Comparison of ENCODE assay signal across 9 mouse cellular contexts in genomic region chr4:52989248-52989647, GRCm38 (mm10). TPM values are rescaled to one million over a fixed set of nuclear protein-coding genes. Genes with fewer than 3 reads are reported as not detected.
A peak's percentile ranks its signal among the peaks of the same experiment; 100 is the strongest.
DNase-seq lines count a peak whose midpoint lies in the region; ATAC-seq and TF ChIP-seq lines count a peak whose summit lies in the region.
"Had no signal": no experiment of that assay in that cellular context is flagged by ENCODE, and none has a peak within 500 bp of the region (broad histone marks: within the 10 kb centered on the region; RNA-seq: fewer than 3 reads in every experiment).

Gene Nipsnap3a (plus strand): TSS chr4:52989272.

- peak; percentile 10 for DNase-seq in liver
- no peak for DNase-seq in liver, postnatal 0 days
- DNase-seq in forebrain, embryonic 11.5 days (ENCODE audit: low spot score) = no peak
- DNase-seq in kidney, postnatal 10 days = peak; percentile 36
- no peak for DNase-seq in left cerebral cortex, adult 18-20 months (ENCODE audit: low spot score in 2 of 2)
- no peak for DNase-seq in gastrocnemius, postnatal 14 days

- no peak within 1 kb of the TSS for H3K4me3 ChIP-seq in liver, postnatal 0 days (ENCODE audit: low read depth, low read length)
- H3K4me3 ChIP-seq in forebrain, embryonic 11.5 days (ENCODE audit: low read depth, low read length) = peak within 1 kb of the TSS; percentile 10; the same call in 1 of the 2 replicates
- H3K4me3 ChIP-seq in neural tube, embryonic 13.5 days = peak within 1 kb of the TSS; percentile 14; the same call in 1 of the 2 replicates

- H3K9me3 ChIP-seq in liver, postnatal 0 days (ENCODE audit: low read length) = peaks cover 5% of the 10 kb centered on the region; the same call in 1 of the 2 replicates
- H3K9me3 ChIP-seq in forebrain, embryonic 11.5 days (ENCODE audit: control insufficient read depth, low read length) = no peaks in the 10 kb centered on the region
- H3K9me3 ChIP-seq in neural tube, embryonic 13.5 days = no peaks in the 10 kb centered on the region

- no peak within 1 kb of the TSS for H3K4me2 ChIP-seq in liver, postnatal 0 days (ENCODE audit: low read depth, low read length)
- H3K4me2 ChIP-seq in forebrain, embryonic 11.5 days (ENCODE audit: low read depth, low read length, severe bottlenecking) = peak within 1 kb of the TSS; percentile 35; the same call in 1 of the 2 replicates
- H3K4me2 ChIP-seq in neural tube, embryonic 13.5 days = peak within 1 kb of the TSS; percentile 45

- no peak within 1 kb of the TSS for H3K9ac ChIP-seq in liver, postnatal 0 days (replicated peaks)
- peak within 1 kb of the TSS; percentile 32 for H3K9ac ChIP-seq in forebrain, embryonic 11.5 days (ENCODE audit: low read length)
- H3K9ac ChIP-seq in neural tube, embryonic 13.5 days = 0 out of 2 replicates have a peak within 1 kb of the TSS, but pooled peaks have one; percentile 6

- ATAC-seq in liver, postnatal 0 days = no peak
- ATAC-seq in forebrain, embryonic 11.5 days (replicated peaks; ENCODE audit: low FRiP score) = 0 out of 2 replicates have a peak, but pooled peaks have one; percentile 27
- peak; percentile 76 for ATAC-seq in neural tube, embryonic 13.5 days (ENCODE audit: low read depth)
- ATAC-seq in megakaryocyte-erythroid progenitor cell, adult 5-6 weeks (replicated peaks; ENCODE audit: low FRiP score, low TSS enrichment, poor library complexity, severe bottlenecking) = no peak

- TF ChIP-seq CTCF in liver, postnatal 0 days (IDR thresholded peaks at IDR 0.05; ENCODE audit: low read depth) = no peak

- H3K4me1 ChIP-seq in liver, postnatal 0 days (ENCODE audit: insufficient read depth) = no peaks in the 10 kb centered on the region
- H3K4me1 ChIP-seq in forebrain, embryonic 11.5 days (replicated peaks; ENCODE audit: control insufficient read depth, insufficient read depth, low read length) = no peaks in the 10 kb centered on the region
- H3K4me1 ChIP-seq in neural tube, embryonic 13.5 days (replicated peaks) = 0 out of 2 replicates have a peak, but pooled peaks cover 5% of the 10 kb centered on the region

- intact Hi-C loops in gastrocnemius, postnatal 14 days (cut with DNase I; ENCODE audit: low total_unique reads) = no loop called here

- no peaks in the 10 kb centered on the region for H3K36me3 ChIP-seq in liver, postnatal 0 days (replicated peaks; ENCODE audit: insufficient read depth, low read length)
- no peaks in the 10 kb centered on the region for H3K36me3 ChIP-seq in forebrain, embryonic 11.5 days (ENCODE audit: control insufficient read depth, insufficient read depth, low read length)
- H3K36me3 ChIP-seq in neural tube, embryonic 13.5 days = no peaks in the 10 kb centered on the region

- no peak within 1 kb of the TSS for H3K27ac ChIP-seq in liver, postnatal 0 days (ENCODE audit: low read depth)
- H3K27ac ChIP-seq in forebrain, embryonic 11.5 days (ENCODE audit: low read depth, low read length) = no peak within 1 kb of the TSS
- H3K27ac ChIP-seq in neural tube, embryonic 13.5 days (replicated peaks) = no peak within 1 kb of the TSS

- WGBS in liver, postnatal 0 days (ENCODE audit: insufficient replicate concordance) = 40% methylated on average over 12 of the region's 12 CpGs
- 33% methylated on average over 12 of the region's 12 CpGs for WGBS in forebrain, embryonic 11.5 days
- WGBS in neural tube, embryonic 13.5 days = 25% methylated on average over 12 of the region's 12 CpGs

- no peak for TF ChIP-seq EP300 in liver, postnatal 0 days (IDR thresholded peaks at IDR 0.05; ENCODE audit: low read depth)

- H3K27me3 ChIP-seq in liver, postnatal 0 days (ENCODE audit: insufficient read depth, low read length) = no peaks in the 10 kb centered on the region
- no peaks in the 10 kb centered on the region for H3K27me3 ChIP-seq in forebrain, embryonic 11.5 days (ENCODE audit: control insufficient read depth, insufficient read depth, low read length)
- H3K27me3 ChIP-seq in neural tube, embryonic 13.5 days = no peaks in the 10 kb centered on the region

RNA-seq across cellular contexts. Expression of gene Nipsnap3a, which starts in this region (rescaled TPM):
- polyA plus RNA-seq in liver, postnatal 0 days (2015; fragmentation: Nextera tagmentation; extraction: Ambion mirVana) = not detected in 2 replicates
- polyA plus RNA-seq in forebrain, embryonic 11.5 days (2014; fragmentation: Nextera tagmentation; extraction: Ambion mirVana) = not detected in 2 replicates
- not detected in 2 replicates for polyA plus RNA-seq in neural tube, embryonic 13.5 days (2015; fragmentation: Nextera tagmentation; extraction: Ambion mirVana)
- total RNA-seq in left cerebral cortex, adult 18-20 months (2021) = not detected
- not detected in 2 replicates for total RNA-seq in megakaryocyte-erythroid progenitor cell, adult 5-6 weeks (2014; fragmentation: Nextera tagmentation)
- not detected in 2 replicates for total RNA-seq in megakaryocyte-erythroid progenitor cell, adult 5-6 weeks (2017)
- not detected for total RNA-seq in gastrocnemius, postnatal 14 days (2021)
- polyA plus RNA-seq: spleen, adult 2 months had no signal

Comparison
In these comparisons a context has a peak if more than half of its experiments do, and no peak if none do; other contexts are left out.
1. DNase-seq: peak in liver (single experiment) and kidney, postnatal 10 days (single experiment); none in liver, postnatal 0 days (single experiment), forebrain, embryonic 11.5 days (single experiment), left cerebral cortex, adult 18-20 months (0 of 2) and gastrocnemius, postnatal 14 days (single experiment).
2. Peak in ATAC-seq, H3K4me3 ChIP-seq, H3K9ac ChIP-seq and H3K4me2 ChIP-seq in forebrain, embryonic 11.5 days; RNA of the gene not detected or under 1 TPM.
3. Peak in ATAC-seq, H3K4me3 ChIP-seq, H3K9ac ChIP-seq and H3K4me2 ChIP-seq in neural tube, embryonic 13.5 days; RNA of the gene not detected or under 1 TPM.